Mouse (Mus musculus): Measurements from ENCODE around the gene Fah. TPM values are rescaled to one million over a fixed set of nuclear protein-coding genes. Genes with fewer than 3 reads are reported as not detected.

Fah gene
- 3.8 and 4.8 TPM in 2 replicates for polyA plus RNA-seq (2016; fragmentation: Nextera tagmentation; extraction: Ambion mirVana)

DNA sequence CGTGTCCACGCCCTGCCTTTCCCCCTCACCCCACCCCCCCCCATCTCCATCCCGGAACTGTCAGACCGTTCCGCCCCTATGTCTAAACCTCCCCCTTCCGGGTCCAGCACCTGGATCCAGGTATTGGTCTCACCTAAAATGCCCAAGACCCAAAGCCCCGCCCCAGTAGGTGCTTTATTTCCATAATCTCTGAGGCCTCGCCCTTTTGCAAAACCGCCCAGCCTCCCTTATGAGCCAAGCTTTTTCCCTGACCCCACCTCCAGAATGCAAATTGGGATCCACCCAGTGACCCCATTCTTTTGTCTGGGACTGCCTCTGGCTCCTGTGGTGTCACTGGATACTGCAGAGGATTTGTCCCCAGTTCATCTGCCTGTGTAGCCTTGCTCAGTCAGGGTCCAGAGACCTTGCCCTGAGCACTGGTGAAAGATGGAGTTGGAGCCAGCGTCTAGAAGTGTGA is at the start of gene Fah:
Fah (minus strand) TSS at position 430 of the 457 bp plus-strand sequence.
- peaks cover 21% of the 10 kb centered on the region for H3K4me1 ChIP-seq
- 0% methylated on average over 10 of the region's 10 CpGs for WGBS
- DNase-seq (ENCODE audit: low spot score), result peak; percentile 62
- H3K36me3 ChIP-seq, result no peaks in the 10 kb centered on the region
- no peaks in the 10 kb centered on the region for H3K9me3 ChIP-seq (replicated peaks)
- H3K27ac ChIP-seq (replicated peaks), result peak within 1 kb of the TSS; percentile 79
- peaks cover 11% of the 10 kb centered on the region for H3K27me3 ChIP-seq (ENCODE audit: low read depth, poor library complexity, severe bottlenecking)
- peak within 1 kb of the TSS; percentile 75 for H3K4me3 ChIP-seq

DNA sequence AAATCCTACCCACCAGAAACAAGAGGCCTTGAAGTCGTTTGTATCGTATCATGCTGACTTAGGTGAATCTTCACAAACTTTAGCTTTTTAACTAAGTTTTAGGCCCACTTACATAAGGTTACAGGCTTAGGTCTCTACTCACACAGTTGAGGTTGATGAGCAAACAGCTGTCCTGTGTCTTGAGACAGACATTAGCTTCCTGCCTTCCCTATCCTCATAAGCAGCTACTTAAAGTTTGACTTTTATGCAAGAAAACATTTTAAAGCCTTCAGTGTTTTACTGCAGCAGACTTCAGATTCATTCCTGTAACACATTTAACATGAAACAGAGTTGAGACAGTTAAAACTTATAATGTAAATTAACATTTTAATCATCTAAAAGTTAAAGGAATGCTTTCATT is 46.2 kb upstream of the Fah start:
- no peaks in the 10 kb centered on the region for H3K27me3 ChIP-seq (ENCODE audit: low read depth, poor library complexity, severe bottlenecking)
- H3K4me3 ChIP-seq, result no peak overlapping the region
- DNase-seq (ENCODE audit: low spot score), result no peak
- H3K9me3 ChIP-seq (replicated peaks), result no peaks in the 10 kb centered on the region
- no peaks in the 10 kb centered on the region for H3K4me1 ChIP-seq
- H3K27ac ChIP-seq (replicated peaks), result no peak overlapping the region
- 90% methylated on average over 2 of the region's 2 CpGs for whole genome bisulfite sequencing
- H3K36me3 ChIP-seq, result no peaks in the 10 kb centered on the region

DNA sequence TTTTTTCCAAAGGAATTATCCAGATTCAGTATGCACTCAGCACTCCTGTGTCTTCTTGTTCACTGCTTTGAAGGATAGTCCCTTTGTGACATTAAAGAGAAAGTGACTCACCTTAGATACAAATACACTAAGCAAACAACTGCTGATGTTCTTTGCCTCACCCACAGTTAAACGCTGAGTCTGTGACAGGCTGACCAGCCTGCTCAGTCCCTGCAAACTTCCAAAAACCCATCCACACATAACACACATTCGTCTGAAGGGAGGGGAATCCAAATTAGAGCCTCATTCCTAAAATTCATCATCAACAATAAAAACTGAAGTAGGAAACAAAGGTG is 45.4 kb upstream of the Fah start:
- 79% methylated on average over 2 of the region's 2 CpGs for whole genome bisulfite sequencing
- Histone ChIP-seq H3K9me3 (replicated peaks) (no peaks in the 10 kb centered on the region), H3K4me3 (no peak overlapping the region), H3K27me3 (ENCODE audit: low read depth, poor library complexity, severe bottlenecking) (no peaks in the 10 kb centered on the region), H3K36me3 (0 out of 2 replicates have a peak, but pooled peaks cover 5% of the 10 kb centered on the region), H3K4me1 (no peaks in the 10 kb centered on the region), H3K27ac (replicated peaks) (no peak overlapping the region)
- DNase-seq (ENCODE audit: low spot score), result no peak

DNA sequence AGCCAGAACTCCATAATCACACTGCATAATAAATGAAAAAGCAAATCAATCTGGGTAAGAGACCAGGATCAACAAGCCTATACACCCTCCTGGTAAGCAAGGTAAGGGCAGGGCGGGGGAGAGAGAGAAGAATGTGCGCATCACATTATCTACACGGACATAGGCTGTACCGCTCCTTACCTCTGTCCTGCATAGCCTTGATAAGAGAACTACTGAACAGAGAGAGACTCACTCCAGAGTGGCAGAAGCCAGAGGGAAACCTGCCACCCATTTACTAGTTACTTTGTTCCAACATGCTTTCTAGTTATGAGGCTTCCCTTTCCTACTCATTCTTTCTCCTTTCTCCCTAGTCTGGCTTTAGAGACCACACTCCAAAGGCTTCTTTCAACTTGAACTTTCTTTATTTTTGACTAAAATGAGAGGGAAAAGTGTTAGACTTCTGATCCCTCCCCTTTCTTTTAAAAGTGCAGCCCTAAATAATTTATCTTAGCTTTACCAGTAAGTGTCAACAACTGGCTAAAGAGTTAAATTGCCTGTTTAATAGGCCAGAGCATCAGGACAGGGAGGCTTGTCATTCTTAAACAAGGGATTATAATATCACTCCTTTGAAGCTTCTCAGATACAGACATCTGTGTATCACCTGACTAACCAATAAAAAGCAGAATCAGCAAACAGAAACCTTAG is 44.9 kb upstream of the Fah start:
- Histone ChIP-seq H3K4me1 (no peaks in the 10 kb centered on the region), H3K36me3 (0 out of 2 replicates have a peak, but pooled peaks cover 5% of the 10 kb centered on the region), H3K9me3 (replicated peaks) (no peaks in the 10 kb centered on the region), H3K27me3 (ENCODE audit: low read depth, poor library complexity, severe bottlenecking) (no peaks in the 10 kb centered on the region), H3K27ac (replicated peaks) (no peak overlapping the region), H3K4me3 (no peak overlapping the region)
- WGBS, result 84% methylated on average over 4 of the region's 4 CpGs
- DNase-seq (ENCODE audit: low spot score), result no peak

DNA sequence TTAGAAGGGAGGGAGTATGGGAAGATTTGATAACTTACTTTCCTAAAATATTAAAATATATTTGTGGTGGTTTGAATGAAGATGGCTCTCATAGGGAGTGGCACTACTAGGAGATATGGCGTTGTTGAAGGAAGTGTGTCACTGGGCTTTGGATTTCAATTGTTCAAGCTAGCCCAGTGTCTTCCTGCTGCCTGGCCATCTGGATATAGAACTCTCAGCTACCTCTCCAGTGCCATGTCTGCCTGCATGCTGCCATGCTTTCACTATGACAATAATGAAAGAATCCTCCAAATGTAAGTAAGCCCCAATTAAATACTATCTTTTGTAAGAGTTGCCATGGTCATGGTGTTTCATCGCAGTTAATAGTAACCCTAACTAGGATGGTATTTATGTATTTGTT is 42.5 kb upstream of the Fah start:
- H3K4me3 ChIP-seq, result no peak overlapping the region
- H3K36me3 ChIP-seq, result 0 out of 2 replicates have a peak, but pooled peaks cover 5% of the 10 kb centered on the region
- no peaks in the 10 kb centered on the region for H3K4me1 ChIP-seq
- 93% methylated on average over 2 of the region's 2 CpGs for WGBS
- H3K9me3 ChIP-seq (replicated peaks), result no peaks in the 10 kb centered on the region
- H3K27ac ChIP-seq (replicated peaks), result no peak overlapping the region
- H3K27me3 ChIP-seq (ENCODE audit: low read depth, poor library complexity, severe bottlenecking), result no peaks in the 10 kb centered on the region
- no peak for DNase-seq (ENCODE audit: low spot score)

DNA sequence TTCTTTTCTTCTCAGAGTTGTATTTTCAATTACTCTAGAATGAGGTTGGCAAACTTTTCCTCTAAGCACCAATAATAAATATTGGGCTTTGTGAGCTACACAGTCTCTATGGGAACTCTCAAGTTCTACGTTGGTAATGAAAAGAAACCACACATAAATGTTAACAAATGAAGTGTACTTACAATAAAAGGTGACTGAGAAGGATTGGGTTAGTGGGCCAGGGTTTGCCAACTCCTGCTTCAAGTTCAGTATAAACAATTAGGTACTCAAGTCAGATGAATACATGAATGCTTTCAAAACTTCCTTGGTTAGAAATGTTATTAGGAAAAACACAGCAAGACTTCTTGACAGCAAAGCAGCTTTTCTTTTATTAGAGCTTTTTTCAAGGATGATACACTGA is 39.7 kb upstream of the Fah start:
- Histone ChIP-seq H3K36me3 (0 out of 2 replicates have a peak, but pooled peaks cover 5% of the 10 kb centered on the region), H3K9me3 (replicated peaks) (no peaks in the 10 kb centered on the region), H3K4me3 (no peak overlapping the region), H3K4me1 (no peaks in the 10 kb centered on the region; the same call in 1 of the 2 replicates), H3K27me3 (ENCODE audit: low read depth, poor library complexity, severe bottlenecking) (no peaks in the 10 kb centered on the region), H3K27ac (replicated peaks) (no peak overlapping the region)
- 87% methylated on average over 1 of the region's 1 CpGs for WGBS
- DNase-seq (ENCODE audit: low spot score), result no peak

DNA sequence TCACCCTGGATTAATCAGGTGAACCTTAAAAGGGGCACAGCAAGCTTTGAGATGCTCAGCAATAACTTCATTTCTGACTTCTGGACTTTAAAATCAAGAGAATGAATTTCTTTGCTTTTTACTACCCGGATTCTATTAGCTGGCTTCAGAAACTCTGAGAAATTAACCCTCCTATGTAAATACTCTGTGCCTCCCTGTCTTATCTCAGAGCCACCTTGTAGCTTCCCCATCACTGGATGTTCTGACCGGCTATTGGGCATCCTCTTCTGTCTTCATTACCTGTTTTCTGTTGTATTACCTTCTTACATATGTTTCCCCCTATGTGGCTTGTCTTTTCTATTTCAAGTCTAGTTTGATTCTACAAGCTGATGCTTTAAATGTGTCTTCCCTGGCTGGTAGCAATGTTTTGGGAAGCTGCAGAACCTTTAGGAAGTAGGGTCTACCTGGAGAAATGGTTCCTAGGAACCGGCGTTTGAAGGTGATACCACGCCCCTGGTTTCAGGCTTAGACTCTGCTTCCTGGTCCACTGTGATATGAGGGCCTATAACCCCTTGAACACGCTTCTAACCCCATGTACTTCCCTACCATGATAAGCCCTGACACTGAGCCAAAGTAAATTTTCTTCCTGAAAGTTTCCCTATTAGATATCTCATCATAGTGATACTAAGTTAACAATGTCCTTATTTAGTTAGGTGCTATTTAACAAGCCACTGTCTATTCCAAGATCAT is 36.9 kb upstream of the Fah start:
- H3K4me1 ChIP-seq, result no peaks in the 10 kb centered on the region; the same call in 1 of the 2 replicates
- no peak for DNase-seq (ENCODE audit: low spot score)
- 92% methylated on average over 6 of the region's 6 CpGs for WGBS

DNA sequence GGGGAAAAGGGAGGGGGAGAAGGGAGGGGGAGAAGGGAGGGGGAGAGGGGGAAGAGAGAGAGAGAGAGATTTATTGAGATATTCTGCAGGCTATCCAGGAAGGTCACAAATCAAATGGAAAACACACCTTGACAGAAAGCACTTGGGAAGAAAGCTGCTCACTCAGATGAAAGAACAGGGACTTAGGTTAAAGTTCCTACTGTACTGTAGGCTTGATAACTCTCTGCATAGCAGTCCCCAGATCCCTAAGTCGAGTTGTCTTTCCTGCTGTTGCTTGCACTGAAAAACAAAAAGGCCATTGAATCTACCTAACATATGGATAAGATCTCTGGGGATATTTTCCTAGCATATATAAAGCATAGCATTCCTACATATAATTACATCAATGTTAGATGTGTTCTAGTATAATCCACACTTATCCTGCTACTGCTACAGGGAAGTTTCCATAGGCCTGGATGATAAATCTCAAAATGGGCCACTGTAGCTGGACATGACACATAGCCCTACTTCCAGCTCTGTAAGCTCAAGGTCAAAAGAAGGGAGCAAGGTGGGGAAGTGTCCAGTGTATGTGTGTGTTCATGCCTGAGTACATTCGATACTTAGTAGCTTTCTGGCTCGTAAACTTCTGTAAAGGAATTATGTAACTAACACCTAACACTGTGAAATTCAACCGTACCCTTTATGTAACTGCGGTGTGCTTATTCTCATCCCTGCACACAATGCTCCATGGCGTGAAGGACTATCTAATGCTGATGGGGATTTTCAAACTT is 35.8 kb upstream of the Fah start:
- Histone ChIP-seq H3K9me3 (replicated peaks) (no peaks in the 10 kb centered on the region), H3K27ac (replicated peaks) (no peak overlapping the region), H3K4me3 (no peak overlapping the region), H3K27me3 (ENCODE audit: low read depth, poor library complexity, severe bottlenecking) (no peaks in the 10 kb centered on the region), H3K4me1 (peaks cover 3% of the 10 kb centered on the region; the same call in 1 of the 2 replicates), H3K36me3 (0 out of 2 replicates have a peak, but pooled peaks cover 1% of the 10 kb centered on the region)
- DNase-seq (ENCODE audit: low spot score), result no peak
- 87% methylated on average over 6 of the region's 6 CpGs for WGBS

More for the DNA sequence above, 36.9 kb upstream of the Fah start:
- Histone ChIP-seq H3K4me3 (no peak overlapping the region), H3K9me3 (replicated peaks) (no peaks in the 10 kb centered on the region), H3K27ac (replicated peaks) (no peak overlapping the region), H3K36me3 (0 out of 2 replicates have a peak, but pooled peaks cover 5% of the 10 kb centered on the region), H3K27me3 (ENCODE audit: low read depth, poor library complexity, severe bottlenecking) (no peaks in the 10 kb centered on the region)

DNA sequence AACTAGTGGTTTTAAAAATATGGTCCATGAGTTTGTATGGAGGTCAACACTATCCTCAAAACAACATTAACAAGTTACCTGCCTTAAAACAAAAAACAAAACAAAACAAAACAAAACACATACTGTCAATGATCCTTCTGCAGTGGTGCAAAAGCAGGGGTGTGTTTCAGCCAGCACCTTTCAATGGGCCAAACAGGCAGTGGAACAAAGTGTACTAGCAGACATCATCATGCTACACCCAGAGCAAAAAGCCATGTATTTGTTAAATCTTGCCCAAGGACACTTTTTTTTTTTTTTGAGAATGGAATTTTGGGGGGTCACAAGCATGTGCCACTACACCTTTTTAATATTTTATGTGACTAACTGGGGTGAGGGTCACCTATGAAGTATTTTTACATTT is 30.4 kb upstream of the Fah start:
- H3K27ac ChIP-seq (replicated peaks), result no peak overlapping the region
- peaks cover 12% of the 10 kb centered on the region for H3K36me3 ChIP-seq
- H3K9me3 ChIP-seq (replicated peaks), result no peaks in the 10 kb centered on the region
- no peak for DNase-seq (ENCODE audit: low spot score)
- H3K4me3 ChIP-seq, result no peak overlapping the region
- no peaks in the 10 kb centered on the region for H3K27me3 ChIP-seq (ENCODE audit: low read depth, poor library complexity, severe bottlenecking)
- H3K4me1 ChIP-seq, result peaks cover 7% of the 10 kb centered on the region; the same call in 1 of the 2 replicates

DNA sequence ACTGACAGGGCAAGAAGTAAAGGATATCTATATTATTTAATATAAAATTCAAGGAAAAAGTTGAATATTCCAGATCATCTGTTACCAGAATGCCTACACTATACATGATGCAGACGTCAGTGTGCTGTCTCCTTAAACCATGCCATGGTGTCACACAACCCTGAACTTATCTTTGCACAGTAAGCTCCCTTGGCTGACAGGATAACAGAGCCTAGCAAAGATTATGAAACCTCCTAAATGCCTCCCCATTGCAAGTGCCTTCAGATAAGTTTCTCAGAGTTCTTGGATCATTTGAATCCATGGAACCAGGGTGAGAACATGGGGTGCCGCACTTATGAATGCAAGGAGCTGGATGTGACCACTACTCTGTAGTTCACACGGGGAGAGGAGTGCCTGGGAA is 25.4 kb upstream of the Fah start:
- H3K9me3 ChIP-seq (replicated peaks), result no peaks in the 10 kb centered on the region; the same call in 1 of the 2 replicates
- no peak overlapping the region for H3K4me3 ChIP-seq
- DNase-seq (ENCODE audit: low spot score), result no peak
- no peaks in the 10 kb centered on the region for H3K27me3 ChIP-seq (ENCODE audit: low read depth, poor library complexity, severe bottlenecking)
- 90% methylated on average over 3 of the region's 3 CpGs for WGBS
- peaks cover 4% of the 10 kb centered on the region; the same call in 1 of the 2 replicates for H3K4me1 ChIP-seq
- peaks cover 45% of the 10 kb centered on the region for H3K36me3 ChIP-seq
- H3K27ac ChIP-seq (replicated peaks), result no peak overlapping the region

DNA sequence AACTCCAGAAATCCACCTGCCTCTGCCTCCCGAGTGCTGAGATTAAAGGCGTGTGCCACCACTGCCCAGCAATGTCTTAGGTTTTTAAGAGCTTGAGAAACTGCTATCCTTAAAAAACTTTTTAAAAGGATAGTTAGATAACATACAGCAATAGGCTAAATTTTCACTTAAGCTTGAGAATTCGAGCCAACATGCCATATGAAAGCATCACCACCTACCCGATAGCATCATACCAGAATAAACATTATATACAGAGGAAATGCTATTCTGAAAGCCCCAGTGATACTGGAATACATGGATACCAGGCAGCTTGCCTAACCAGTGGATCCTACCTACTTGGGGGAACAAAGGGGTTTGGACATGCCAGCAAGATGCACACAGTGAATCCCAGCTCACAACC is 17.2 kb upstream of the Fah start:
- Histone ChIP-seq H3K27ac (replicated peaks) (no peak overlapping the region), H3K9me3 (replicated peaks) (no peaks in the 10 kb centered on the region; the same call in 1 of the 2 replicates), H3K36me3 (peaks cover 59% of the 10 kb centered on the region), H3K4me1 (no peaks in the 10 kb centered on the region), H3K27me3 (ENCODE audit: low read depth, poor library complexity, severe bottlenecking) (no peaks in the 10 kb centered on the region), H3K4me3 (no peak overlapping the region)
- DNase-seq (ENCODE audit: low spot score), result no peak
- WGBS, result 95% methylated on average over 4 of the region's 4 CpGs

DNA sequence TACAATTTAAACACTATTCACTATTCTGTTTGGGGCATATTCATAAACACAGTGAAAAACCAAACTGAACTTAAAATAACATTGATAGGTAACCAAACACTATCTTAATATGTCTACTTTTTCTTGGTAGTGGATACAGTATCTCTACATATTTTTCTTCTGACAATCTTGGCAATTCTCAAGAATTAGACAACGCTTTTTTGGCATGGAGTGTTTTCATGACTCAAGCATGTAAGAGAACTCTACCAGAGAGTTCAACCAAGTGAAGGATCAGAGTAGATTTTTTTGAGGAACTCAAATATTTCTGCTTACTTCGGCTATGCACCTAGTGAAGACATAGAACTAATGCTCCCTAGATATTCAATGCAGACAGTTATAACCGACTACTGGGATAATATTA is 14.4 kb upstream of the Fah start:
- Histone ChIP-seq H3K9me3 (replicated peaks) (no peaks in the 10 kb centered on the region; the same call in 1 of the 2 replicates), H3K4me1 (no peaks in the 10 kb centered on the region), H3K27me3 (ENCODE audit: low read depth, poor library complexity, severe bottlenecking) (no peaks in the 10 kb centered on the region), H3K36me3 (peaks cover 69% of the 10 kb centered on the region), H3K27ac (replicated peaks) (no peak overlapping the region), H3K4me3 (no peak overlapping the region)
- DNase-seq (ENCODE audit: low spot score), result no peak
- WGBS, result 94% methylated on average over 3 of the region's 3 CpGs

All from midbrain, embryonic 10.5 days (tissue).